Mouse (Mus musculus) spleen, postnatal 10 days (tissue): ENCODE results near the gene Nudcd2.

ENCODE experiments used
- DNase-seq, 2 experiments: peaks; one replicate each; pipeline ENCODE4 v3.0.0; 2021 to 2022; ENCODE audit warnings: low spot score in 2 of 2

The Nudcd2 gene

DNA sequence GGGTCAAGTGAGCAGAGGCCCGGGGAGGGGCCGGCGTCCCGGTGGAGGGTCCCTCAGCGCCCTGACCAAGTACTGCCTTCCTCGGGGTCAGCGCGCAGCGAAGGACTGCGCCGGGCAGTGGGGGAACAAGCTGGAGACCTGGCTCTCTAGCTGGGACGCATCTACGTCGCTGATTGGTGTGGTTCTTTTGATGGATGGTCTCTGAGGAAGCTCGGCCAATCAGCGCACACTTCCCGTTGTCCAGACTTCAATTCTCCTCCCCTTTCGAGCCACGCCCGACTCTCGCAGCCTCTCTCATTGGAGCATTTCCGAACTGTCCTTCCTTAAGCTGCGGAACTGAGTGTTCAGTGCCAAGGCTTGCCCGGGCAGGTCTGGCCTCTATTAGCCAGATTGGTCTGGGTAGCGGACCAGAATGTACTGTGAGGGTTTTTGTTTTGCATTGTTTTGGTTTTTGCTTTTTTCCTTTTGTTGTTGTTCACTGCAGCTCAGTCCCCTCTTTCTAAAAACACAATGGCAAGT, 21.7 kb downstream of the Nudcd2 start, which contains the start of gene Ccng1:
Ccng1 (minus strand) TSS at position 203 of the 519 bp plus-strand sequence.
- DNase-seq, result peak in 1 of 2 experiments; percentile 89

DNA sequence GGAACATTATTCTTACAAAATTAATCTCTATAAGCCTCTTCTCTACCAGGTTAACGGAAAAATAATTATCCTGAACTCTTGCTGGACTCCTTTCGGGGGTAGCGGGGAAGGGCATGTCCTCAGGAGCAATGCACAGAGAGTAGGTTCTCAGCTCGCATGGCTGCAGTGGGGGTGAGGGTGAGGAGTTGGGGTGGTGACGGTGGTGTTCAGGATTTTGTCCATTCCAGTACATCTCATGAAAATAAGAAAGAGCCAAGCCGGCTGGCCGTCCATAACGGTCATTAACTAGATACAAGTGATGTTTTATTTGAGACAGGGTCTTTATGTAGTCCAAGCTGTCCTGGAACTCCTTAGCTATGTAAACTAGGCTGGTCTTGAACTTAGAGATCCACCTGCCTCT, 22.5 kb downstream of the Nudcd2 start:
- no peak for DNase-seq

DNA sequence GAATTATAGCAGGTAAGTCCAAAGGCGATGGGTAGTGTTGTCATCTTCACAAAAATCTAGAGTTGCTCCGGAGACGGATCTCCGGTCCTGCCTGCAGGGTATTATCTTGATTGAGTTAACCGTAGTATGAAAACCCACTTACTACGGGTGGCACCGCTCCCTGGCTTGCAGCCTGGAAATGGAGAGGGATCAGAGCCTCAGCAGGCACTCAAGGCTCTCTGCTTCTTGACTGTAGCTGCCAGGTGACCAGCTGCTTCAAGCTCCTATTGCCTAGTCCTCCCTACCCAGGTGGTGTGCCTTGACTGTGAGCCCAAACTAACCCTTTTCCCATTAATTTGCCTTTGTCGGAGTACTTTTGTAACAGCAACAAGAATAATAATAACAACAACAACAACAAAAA, 26.4 kb downstream of the Nudcd2 start:
- no peak for DNase-seq

DNA sequence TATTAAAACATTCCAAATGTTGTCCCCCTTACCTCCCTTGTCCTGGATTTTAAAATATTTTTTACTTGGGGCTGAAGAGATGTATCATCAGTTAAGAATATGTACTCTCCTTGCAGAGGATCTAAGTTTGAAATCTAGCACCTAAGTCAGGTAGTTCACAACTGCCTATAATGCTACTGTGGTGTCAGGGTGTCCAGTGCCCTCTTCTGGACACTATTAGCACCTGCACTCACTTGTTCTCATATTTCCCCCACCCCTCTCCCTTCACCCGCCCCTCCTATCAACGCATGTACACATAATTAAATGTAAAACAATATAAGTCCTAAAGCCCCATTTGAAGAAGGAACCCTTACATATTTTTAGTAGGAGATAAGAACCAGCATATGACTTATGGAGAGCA, 29.9 kb downstream of the Nudcd2 start:
- peak in 1 of 2 experiments; percentile 21 for DNase-seq

DNA sequence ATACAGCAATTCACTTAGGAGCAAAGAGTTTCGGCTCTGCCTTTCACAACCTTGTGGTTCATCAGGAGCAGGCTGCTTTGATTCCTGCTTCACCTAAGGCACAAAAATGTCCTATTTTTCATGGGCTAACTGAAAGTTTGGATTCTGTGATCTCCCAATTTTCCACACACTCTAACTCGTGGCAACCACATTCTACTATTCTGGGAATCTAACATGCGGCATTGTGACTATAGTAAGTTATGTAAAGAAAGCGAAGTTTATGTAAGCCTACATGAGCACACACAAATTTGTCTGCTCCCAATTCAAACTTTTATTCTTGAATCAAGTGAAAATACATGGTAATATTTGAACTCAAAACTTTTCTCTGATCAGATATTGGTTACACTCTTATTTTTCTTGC, 31.2 kb downstream of the Nudcd2 start:
- no peak for DNase-seq

DNA sequence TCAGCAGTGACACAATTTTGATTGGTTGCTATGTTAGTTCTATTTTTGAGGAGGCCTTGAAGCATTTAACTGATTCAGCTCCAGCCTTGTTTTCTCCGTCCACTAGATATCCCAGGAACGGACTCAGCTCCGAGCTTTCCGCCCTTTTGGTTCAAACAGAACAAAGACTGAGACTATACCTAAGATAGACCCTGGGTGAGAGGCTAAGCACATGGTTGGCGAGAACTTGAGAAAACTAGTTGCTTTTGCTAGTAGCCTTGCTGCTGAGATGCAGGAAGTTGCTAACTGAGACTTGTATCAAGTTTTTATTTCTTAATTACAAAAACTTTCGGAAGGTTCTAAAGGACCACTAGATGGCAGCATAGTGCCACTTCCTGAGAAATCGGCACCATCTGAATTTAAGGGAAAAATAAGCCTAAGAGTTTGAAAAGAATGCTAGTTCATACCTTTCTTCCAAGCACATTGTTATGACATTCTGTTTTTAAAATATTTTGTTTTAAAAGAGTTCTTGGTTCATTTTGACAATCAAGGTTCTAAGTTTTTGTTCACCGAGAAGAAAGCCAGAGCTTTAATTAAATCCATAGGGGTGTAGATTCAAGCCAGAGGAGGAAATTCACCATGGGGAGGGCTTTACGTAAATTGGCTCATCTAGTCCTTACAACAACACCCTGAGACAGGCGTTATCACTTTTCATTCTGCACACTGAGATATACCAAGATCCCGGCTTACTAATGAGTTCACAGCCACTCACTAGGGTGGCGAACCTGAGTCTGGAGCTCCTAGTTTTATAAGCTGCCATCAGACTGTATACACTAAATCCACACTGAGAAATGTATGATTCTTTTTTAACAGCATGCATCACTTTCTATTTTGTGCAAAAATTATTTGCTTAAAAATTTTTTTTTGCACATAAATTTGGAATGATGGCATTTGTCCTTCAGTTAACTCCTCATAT, 42.1 kb downstream of the Nudcd2 start:
- DNase-seq, result no peak

DNA sequence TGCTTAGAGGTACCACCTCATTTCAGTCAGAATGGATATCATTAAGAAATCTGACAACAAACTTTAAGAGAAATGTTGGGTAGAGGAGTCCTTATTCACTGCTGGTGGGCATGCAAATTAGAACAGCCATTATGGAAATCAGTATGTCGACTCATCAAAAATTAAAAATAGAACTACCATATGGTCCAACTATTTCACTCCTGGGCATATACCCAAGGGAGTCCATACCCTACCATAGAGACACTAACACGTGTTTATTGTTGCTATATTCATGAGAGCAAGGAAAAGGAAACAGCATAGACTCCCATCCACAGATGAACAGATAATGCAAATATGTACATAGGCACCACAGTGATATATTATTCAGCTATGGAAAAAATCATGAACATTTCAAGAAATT, 48.4 kb downstream of the Nudcd2 start:
- DNase-seq, result no peak

DNA sequence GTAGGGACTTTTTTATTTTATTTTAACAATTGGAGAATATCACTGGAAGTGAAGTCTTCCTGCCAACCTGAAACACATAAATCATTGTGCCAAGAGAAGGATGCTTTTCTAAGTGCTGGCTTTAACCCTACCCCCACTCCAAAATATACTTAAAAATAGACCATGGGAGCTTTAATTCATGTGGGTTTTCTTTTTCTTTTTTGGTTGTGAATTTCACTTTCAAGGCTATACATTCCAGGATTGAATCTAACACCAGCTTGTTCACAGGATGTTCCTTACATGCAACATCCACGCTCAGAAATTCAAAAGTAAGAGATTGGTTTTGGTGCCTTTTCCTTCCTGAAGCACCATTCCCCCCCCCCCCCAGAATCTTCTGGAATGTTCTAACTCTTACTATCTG, 49.9 kb downstream of the Nudcd2 start:
- no peak for DNase-seq

DNA sequence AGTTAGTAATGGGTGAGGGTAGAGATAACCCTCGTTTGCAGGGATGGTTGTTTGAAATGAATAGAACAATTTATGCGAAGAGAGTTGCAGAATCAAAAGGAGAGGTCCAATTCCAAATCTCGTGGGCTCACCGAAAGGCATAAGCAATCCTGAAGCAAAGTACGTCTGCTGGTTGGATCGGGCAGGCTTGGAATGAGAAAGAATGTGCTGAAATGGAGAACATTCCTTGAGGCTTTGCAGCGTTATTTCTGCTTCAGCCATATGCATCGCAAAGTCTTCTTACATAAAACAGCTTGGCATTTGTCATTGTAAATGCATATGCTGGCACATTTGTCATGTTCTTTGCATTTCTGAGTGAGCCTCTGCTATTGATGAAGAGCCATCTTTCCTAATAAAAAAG, 50.9 kb downstream of the Nudcd2 start:
- DNase-seq, result no peak

DNA sequence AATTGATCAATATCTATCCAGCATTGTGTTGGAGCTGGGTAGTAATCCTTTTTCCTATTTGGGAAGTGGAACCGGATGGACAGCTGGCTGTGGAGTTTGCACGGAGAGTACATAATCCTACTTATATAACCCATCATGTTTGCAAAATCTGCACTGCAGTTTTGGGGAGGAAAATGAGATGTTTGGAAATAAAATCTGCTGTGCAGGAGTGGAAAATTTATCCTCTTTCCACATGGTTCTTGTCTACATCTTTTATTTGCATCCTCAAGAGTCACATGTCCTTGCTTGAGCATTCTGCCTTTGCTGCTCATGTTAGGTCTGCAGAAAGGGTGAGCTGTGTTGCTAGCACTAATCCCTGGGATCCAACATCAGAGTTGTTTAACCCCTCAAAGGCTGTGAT, 53.4 kb downstream of the Nudcd2 start:
- no peak for DNase-seq
